Mouse (Mus musculus): Measurements from ENCODE around the gene Abhd13. TPM values are rescaled to one million over a fixed set of nuclear protein-coding genes. Genes with fewer than 3 reads are reported as not detected.

The Abhd13 gene
- polyA plus RNA-seq, 1 experiment from 2014 or later = 14.6 TPM

- no peaks in the 10 kb centered on the region for H3K4me1 ChIP-seq (replicated peaks; ENCODE audit: control insufficient read depth, insufficient read depth, low read length)
- H3K27me3 ChIP-seq (replicated peaks; ENCODE audit: control insufficient read depth, insufficient read depth, low read length) = no peaks in the 10 kb centered on the region
- no peak for TF ChIP-seq CTCF (IDR thresholded peaks at IDR 0.05; ENCODE audit: low read depth)
- H3K9me3 ChIP-seq (ENCODE audit: control insufficient read depth) = no peaks in the 10 kb centered on the region
- no peak for ATAC-seq
- WGBS = 57% methylated on average over 10 of the region's 10 CpGs
- H3K36me3 ChIP-seq (ENCODE audit: control insufficient read depth, insufficient read depth) = no peaks in the 10 kb centered on the region
- H3K9ac ChIP-seq (ENCODE audit: low read depth, low read length) = no peak overlapping the region
- no peak overlapping the region for H3K4me2 ChIP-seq (replicated peaks; ENCODE audit: low read depth)
- no peak overlapping the region for H3K27ac ChIP-seq (ENCODE audit: low read depth, low read length)
- no peak overlapping the region for H3K4me3 ChIP-seq (ENCODE audit: low read depth, low read length)
Observed at GRCm38 (mm10) chr8:9949134-9949890, 28.2 kb upstream of the Abhd13 start.

GRCm38 (mm10) chr8:9958338-9958737 is 19.2 kb upstream of the Abhd13 start:
- WGBS = 40% methylated on average over 4 of the region's 4 CpGs
- ATAC-seq = no peak
- Histone ChIP-seq H3K36me3 (ENCODE audit: control insufficient read depth, insufficient read depth) (no peaks in the 10 kb centered on the region), H3K9ac (ENCODE audit: low read depth, low read length) (no peak overlapping the region), H3K4me2 (replicated peaks; ENCODE audit: low read depth) (no peak overlapping the region), H3K4me1 (replicated peaks; ENCODE audit: control insufficient read depth, insufficient read depth, low read length) (no peaks in the 10 kb centered on the region), H3K27ac (ENCODE audit: low read depth, low read length) (no peak overlapping the region), H3K9me3 (ENCODE audit: control insufficient read depth) (no peaks in the 10 kb centered on the region), H3K27me3 (replicated peaks; ENCODE audit: control insufficient read depth, insufficient read depth, low read length) (no peaks in the 10 kb centered on the region), H3K4me3 (ENCODE audit: low read depth, low read length) (no peak overlapping the region)
- TF ChIP-seq CTCF (IDR thresholded peaks at IDR 0.05; ENCODE audit: low read depth) = no peak

GRCm38 (mm10) chr8:9959919-9960318 is 17.6 kb upstream of the Abhd13 start:
- ATAC-seq = no peak
- H3K4me3 ChIP-seq (ENCODE audit: low read depth, low read length) = no peak overlapping the region
- no peaks in the 10 kb centered on the region for H3K9me3 ChIP-seq (ENCODE audit: control insufficient read depth)
- TF ChIP-seq CTCF (IDR thresholded peaks at IDR 0.05; ENCODE audit: low read depth) = no peak
- H3K4me2 ChIP-seq (replicated peaks; ENCODE audit: low read depth) = no peak overlapping the region
- no peaks in the 10 kb centered on the region for H3K4me1 ChIP-seq (replicated peaks; ENCODE audit: control insufficient read depth, insufficient read depth, low read length)
- WGBS = 87% methylated on average over 2 of the region's 2 CpGs
- H3K36me3 ChIP-seq (ENCODE audit: control insufficient read depth, insufficient read depth) = no peaks in the 10 kb centered on the region
- no peak overlapping the region for H3K27ac ChIP-seq (ENCODE audit: low read depth, low read length)
- no peak overlapping the region for H3K9ac ChIP-seq (ENCODE audit: low read depth, low read length)
- H3K27me3 ChIP-seq (replicated peaks; ENCODE audit: control insufficient read depth, insufficient read depth, low read length) = no peaks in the 10 kb centered on the region

- no peak for TF ChIP-seq CTCF (IDR thresholded peaks at IDR 0.05; ENCODE audit: low read depth)
Observed at GRCm38 (mm10) chr8:9971866-9972265, 5.6 kb upstream of the Abhd13 start.

GRCm38 (mm10) chr8:9975276-9975675 is 2.2 kb upstream of the Abhd13 start:
- H3K4me2 ChIP-seq (replicated peaks; ENCODE audit: low read depth) = peak overlapping the region; percentile 86
- H3K36me3 ChIP-seq (ENCODE audit: control insufficient read depth, insufficient read depth) = peaks cover 12% of the 10 kb centered on the region; the same call in 1 of the 2 replicates
- H3K9ac ChIP-seq (ENCODE audit: low read depth, low read length) = no peak overlapping the region
- H3K9me3 ChIP-seq (ENCODE audit: control insufficient read depth) = no peaks in the 10 kb centered on the region
- 30% methylated on average over 5 of the region's 5 CpGs for WGBS
- no peaks in the 10 kb centered on the region for H3K27me3 ChIP-seq (replicated peaks; ENCODE audit: control insufficient read depth, insufficient read depth, low read length)
- peak overlapping the region; percentile 79 for H3K4me3 ChIP-seq (ENCODE audit: low read depth, low read length)
- H3K27ac ChIP-seq (ENCODE audit: low read depth, low read length) = no peak overlapping the region
- no peak for TF ChIP-seq CTCF (IDR thresholded peaks at IDR 0.05; ENCODE audit: low read depth)
- no peak for ATAC-seq
- H3K4me1 ChIP-seq (replicated peaks; ENCODE audit: control insufficient read depth, insufficient read depth, low read length) = 0 out of 2 replicates have a peak, but pooled peaks cover 7% of the 10 kb centered on the region

More at GRCm38 (mm10) chr8:9971866-9972265, 5.6 kb upstream of the Abhd13 start:
- Histone ChIP-seq H3K27me3 (replicated peaks; ENCODE audit: control insufficient read depth, insufficient read depth, low read length) (no peaks in the 10 kb centered on the region), H3K4me2 (replicated peaks; ENCODE audit: low read depth) (no peak overlapping the region), H3K27ac (ENCODE audit: low read depth, low read length) (no peak overlapping the region), H3K4me1 (replicated peaks; ENCODE audit: control insufficient read depth, insufficient read depth, low read length) (0 out of 2 replicates have a peak, but pooled peaks cover 2% of the 10 kb centered on the region), H3K4me3 (ENCODE audit: low read depth, low read length) (no peak overlapping the region), H3K9ac (ENCODE audit: low read depth, low read length) (no peak overlapping the region), H3K36me3 (ENCODE audit: control insufficient read depth, insufficient read depth) (peaks cover 12% of the 10 kb centered on the region; the same call in 1 of the 2 replicates), H3K9me3 (ENCODE audit: control insufficient read depth) (no peaks in the 10 kb centered on the region)
- 91% methylated on average over 9 of the region's 9 CpGs for WGBS
- no peak for ATAC-seq

- under 1% methylated on average over 47 of the region's 47 CpGs for WGBS
- peak overlapping the region; percentile 82 for H3K27ac ChIP-seq (ENCODE audit: low read depth, low read length)
Observed at GRCm38 (mm10) chr8:9975898-9976611, 1.5 kb upstream of the Abhd13 start.

More at GRCm38 (mm10) chr8:9975898-9976611, 1.5 kb upstream of the Abhd13 start:
- H3K27me3 ChIP-seq (replicated peaks; ENCODE audit: control insufficient read depth, insufficient read depth, low read length) = no peaks in the 10 kb centered on the region
- peak overlapping the region; percentile 79 for H3K4me3 ChIP-seq (ENCODE audit: low read depth, low read length)
- TF ChIP-seq CTCF (IDR thresholded peaks at IDR 0.05; ENCODE audit: low read depth) = peak; percentile 81
- H3K4me1 ChIP-seq (replicated peaks; ENCODE audit: control insufficient read depth, insufficient read depth, low read length) = 0 out of 2 replicates have a peak, but pooled peaks cover 7% of the 10 kb centered on the region
- H3K36me3 ChIP-seq (ENCODE audit: control insufficient read depth, insufficient read depth) = peaks cover 12% of the 10 kb centered on the region; the same call in 1 of the 2 replicates
- peak overlapping the region; percentile 53; the same call in 1 of the 2 replicates for H3K9ac ChIP-seq (ENCODE audit: low read depth, low read length)
- H3K4me2 ChIP-seq (replicated peaks; ENCODE audit: low read depth) = peak overlapping the region; percentile 86
- no peaks in the 10 kb centered on the region for H3K9me3 ChIP-seq (ENCODE audit: control insufficient read depth)
- peak; percentile 93 for ATAC-seq

Measured in intestine, postnatal 0 days (tissue).